Mouse (Mus musculus) embryonic stem cell, embryonic (primary cell): ENCODE data around the gene Ndrg4.

Experiments used
- CTCF ChIA-PET, 4 experiments: fragments of 300-600 bp in 2 of 4; fragments of 350-600 bp in 2 of 4; sonication (Branson Sonifier 250); formaldehyde crosslinking; loops; one replicate each; lab custom pipeline; 2022; ENCODE audit warnings: inconsistent platforms in 2 of 4; lab: Charles Lee
- POLR2A ChIA-PET, 4 experiments: fragments of 300-600 bp in 2 of 4; fragments of 350-600 bp in 2 of 4; sonication (Branson Sonifier 250); formaldehyde crosslinking; loops; one replicate each; lab custom pipeline; 2022; ENCODE audit warnings: antibody characterized with exemption in 4 of 4, inconsistent platforms in 1 of 4; lab: Charles Lee

Ndrg4 gene

DNA sequence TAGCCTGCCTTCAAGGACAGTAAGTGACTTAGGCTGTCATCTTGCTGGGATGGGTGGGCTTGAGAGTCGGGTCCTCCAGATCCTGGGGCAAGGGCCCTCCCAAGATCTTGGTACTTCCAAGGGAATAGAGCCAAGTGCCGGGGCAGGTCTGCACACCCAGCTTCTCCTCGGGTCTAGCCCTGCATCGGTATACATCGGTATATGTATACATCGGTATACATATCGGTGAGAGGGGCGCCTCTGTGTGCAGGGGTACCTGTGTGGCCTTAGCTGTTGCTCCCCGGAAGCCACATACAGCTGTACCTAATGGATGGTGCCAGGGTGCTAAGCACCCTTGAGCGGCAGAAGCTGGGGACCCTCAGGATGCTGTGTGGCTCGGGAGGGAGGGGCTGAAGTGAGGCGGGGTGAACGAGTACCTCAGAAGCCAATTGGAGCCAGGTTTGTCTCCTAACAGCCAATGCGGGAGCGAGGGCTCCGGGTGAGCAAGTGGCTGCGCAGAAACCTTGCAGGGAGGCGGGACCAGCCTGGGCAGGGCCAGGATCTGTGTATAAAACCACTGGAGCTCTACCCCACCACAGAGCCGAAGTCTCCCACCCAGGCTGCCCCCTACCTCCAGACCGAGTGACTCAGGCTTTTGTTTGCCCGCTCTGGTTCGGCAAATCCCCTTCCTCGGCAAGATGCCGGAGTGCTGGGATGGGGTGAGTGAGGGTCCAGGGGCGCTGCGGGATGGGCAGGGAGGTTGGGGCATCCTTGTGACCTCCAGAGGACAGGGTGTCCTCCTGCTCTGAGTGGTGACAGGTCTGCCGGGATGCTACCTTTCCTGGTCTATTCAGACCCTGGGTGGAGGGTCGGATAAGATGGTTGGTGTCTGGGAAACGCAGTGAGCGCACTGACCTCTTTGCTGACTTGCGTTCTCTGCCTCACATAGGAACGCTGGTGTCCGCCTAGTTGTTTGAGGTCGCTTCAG lies 26.0 kb downstream of the Ndrg4 start:
- ChIA-PET POLR2A (interaction anchor here (0.5 to 5.3 kb wide), 38 partner anchors 8 to 779 kb away, joined by 3 to 31 read pairs (median 4); partner anchors contain the start of genes Setd6 (in 3 of the 4), Cnot1 (in 2 of the 4), Sap18b (in 2 of the 4) and Slc38a7 (in 2 of the 4)), CTCF (interaction anchor here (0.7 to 2.8 kb wide), 22 partner anchors 8 to 450 kb away, joined by 3 to 11 read pairs (median 3); partner anchors contain the start of genes Setd6 (in 1 of the 4), Usb1 (in 1 of the 4) and Zfp319 (in 1 of the 4))

DNA sequence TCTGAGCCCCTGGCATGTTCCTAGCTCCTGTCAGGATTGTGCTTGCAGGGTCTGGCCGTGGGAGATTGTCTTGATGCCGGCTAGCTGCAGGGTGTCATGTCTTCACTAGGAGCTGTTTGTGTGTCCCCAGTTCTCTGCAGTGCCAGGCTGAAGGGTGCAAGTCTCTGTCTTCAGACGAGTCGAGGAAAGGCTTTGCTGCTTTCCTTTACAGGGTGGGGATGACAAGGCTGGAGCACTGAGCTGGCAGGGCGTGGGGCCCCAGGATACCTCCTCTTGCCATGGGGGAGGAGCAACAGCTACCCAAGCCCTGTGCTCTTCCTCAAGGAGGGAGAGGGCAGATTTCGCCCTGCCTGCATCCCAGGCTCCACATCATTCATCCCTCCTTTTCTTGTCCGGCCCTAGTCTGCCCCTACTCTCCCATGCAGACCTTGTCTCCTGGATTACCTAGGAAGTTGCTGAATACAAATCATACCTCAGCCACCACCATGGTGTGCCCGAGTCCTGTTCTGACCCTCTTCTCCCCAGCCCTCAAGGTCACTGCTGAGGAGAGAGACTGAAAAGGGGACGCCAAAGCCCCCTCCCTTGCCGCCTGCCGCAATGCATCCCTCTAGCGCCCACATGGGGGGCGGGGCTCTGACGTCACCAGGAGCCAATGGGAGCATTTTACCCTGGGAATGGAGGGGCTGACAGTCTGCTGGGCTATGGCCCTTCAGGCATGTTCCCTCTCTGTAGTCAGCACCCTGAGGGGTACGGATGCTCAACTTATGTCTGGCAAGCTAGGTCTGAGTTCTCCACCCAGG lies 26.9 kb downstream of the Ndrg4 start:
- CTCF ChIA-PET, result interaction anchor here (0.6 to 2.8 kb wide), 13 partner anchors 8 to 449 kb away, joined by 3 to 11 read pairs (median 4); partner anchors contain the start of genes Setd6 (in 1 of the 4), Usb1 (in 1 of the 4) and Zfp319 (in 1 of the 4)
- POLR2A ChIA-PET, result interaction anchor here (0.5 to 5.3 kb wide), 26 partner anchors 8 to 780 kb away, joined by 3 to 31 read pairs (median 4); partner anchors contain the start of genes Setd6 (in 3 of the 4), Slc38a7 (in 2 of the 4), Cnot1 (in 1 of the 4) and Usb1 (in 1 of the 4)

DNA sequence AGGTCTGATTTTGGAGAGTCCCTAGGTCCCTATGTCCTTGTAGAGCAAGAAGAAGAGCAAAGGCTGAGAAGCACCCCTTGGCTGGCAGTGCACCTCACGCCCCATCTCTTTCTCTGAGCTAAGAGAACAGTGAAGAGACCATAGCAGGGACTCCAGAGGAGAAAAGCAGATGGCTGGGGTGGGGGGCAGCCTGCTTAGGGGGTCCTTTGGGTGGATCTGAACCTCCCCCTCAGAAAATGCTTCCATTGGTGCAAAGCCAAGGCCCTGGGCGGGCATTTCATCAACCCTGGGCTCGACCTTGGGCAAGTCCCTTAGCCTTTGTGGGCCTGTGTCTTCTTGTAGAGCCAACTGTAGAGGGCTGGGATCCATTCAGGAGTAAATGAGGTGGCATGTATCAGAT lies 27.8 kb downstream of the Ndrg4 start:
- POLR2A ChIA-PET, result interaction anchor here in 2 of 4 experiments (0.8 to 4.6 kb wide), 3 partner anchors 9 to 13 kb away, joined by 3 to 31 read pairs (median 7); partner anchors contain the start of gene Setd6 (in 2 of the 2)
- CTCF ChIA-PET, result interaction anchor here in 1 of 4 experiments (0.6 kb wide), 1 partner anchor 126 kb away, joined by 3 read pairs; no protein-coding TSS in a partner anchor

DNA sequence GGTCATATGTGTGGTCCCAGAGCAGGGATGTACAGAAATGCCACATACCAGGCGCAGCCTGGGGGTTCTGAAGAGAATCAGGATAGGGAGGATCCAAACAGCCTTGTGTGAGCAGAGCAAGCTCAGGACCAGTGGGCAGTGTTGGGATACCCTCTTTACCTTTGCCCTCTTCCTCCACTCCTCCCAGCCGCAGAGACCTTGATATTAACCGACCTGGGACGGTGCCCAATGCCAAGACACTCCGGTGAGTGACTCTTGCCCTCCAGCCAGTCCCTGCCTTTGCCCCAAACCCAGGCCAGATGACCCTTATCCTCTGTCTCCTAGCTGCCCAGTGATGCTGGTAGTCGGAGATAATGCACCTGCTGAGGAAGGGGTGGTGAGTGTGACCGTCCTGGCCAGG lies 32.8 kb downstream of the Ndrg4 start:
- ChIA-PET POLR2A (interaction anchor here in 2 of 4 experiments (0.6 to 2.6 kb wide), 10 partner anchors 8 to 880 kb away, joined by 3 to 15 read pairs (median 4); no protein-coding TSS in a partner anchor), CTCF (interaction anchor here in 3 of 4 experiments (1.5 to 4.8 kb wide), 4 partner anchors 12 to 206 kb away, joined by 8 to 22 read pairs (median 14); no protein-coding TSS in a partner anchor)

DNA sequence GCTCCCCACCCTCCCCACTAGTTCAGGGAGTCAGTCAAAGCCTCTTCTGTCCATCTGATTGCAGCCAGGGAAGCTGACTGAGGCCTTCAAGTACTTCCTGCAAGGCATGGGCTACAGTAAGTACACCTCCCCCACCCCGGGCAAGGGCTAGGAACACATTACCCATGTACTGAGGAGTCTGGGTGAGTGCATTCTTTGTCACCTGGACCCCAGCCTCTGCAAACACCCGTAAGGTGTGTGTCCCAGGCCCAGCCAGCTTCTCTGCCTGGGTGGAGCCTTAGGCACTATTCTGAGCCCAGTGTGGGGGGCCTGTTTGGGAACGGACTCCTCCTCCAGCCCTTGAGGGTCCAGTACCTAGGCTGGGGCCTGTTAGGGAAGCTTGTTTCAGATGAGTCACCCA lies 34.2 kb downstream of the Ndrg4 start:
- ChIA-PET POLR2A (interaction anchor here in 3 of 4 experiments (0.5 to 3.0 kb wide), 6 partner anchors 9 to 176 kb away, joined by 3 to 17 read pairs (median 6); no protein-coding TSS in a partner anchor), CTCF (interaction anchor here in 2 of 4 experiments (0.7 to 4.8 kb wide), 4 partner anchors 13 to 112 kb away, joined by 3 to 22 read pairs (median 9); no protein-coding TSS in a partner anchor)

DNA sequence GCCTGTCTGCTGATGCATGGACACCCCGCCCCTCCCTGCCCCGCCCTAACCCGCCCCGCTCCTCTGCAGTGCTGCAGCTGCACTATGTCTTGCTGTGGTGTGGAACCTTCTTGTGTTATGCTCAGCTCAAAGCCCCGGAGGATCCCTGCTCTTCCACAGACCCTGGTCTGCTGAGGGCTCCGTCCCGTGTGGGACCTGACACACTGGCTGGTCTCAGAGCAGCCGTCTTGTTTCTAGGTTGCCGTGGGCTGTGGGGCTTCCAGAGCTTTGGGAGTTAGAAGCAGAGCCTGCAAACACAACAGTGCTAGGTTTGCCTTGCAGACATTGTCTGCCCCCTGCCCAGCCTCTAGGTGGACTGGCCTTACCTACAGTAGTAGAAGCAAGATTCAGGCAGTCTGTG lies 35.6 kb downstream of the Ndrg4 start:
- POLR2A ChIA-PET, result interaction anchor here in 2 of 4 experiments (0.8 to 3.0 kb wide), 6 partner anchors 10 to 123 kb away, joined by 3 to 15 read pairs (median 4); no protein-coding TSS in a partner anchor
- CTCF ChIA-PET, result interaction anchor here in 3 of 4 experiments (1.0 to 2.0 kb wide), 7 partner anchors 10 to 111 kb away, joined by 3 to 8 read pairs (median 5); no protein-coding TSS in a partner anchor

DNA sequence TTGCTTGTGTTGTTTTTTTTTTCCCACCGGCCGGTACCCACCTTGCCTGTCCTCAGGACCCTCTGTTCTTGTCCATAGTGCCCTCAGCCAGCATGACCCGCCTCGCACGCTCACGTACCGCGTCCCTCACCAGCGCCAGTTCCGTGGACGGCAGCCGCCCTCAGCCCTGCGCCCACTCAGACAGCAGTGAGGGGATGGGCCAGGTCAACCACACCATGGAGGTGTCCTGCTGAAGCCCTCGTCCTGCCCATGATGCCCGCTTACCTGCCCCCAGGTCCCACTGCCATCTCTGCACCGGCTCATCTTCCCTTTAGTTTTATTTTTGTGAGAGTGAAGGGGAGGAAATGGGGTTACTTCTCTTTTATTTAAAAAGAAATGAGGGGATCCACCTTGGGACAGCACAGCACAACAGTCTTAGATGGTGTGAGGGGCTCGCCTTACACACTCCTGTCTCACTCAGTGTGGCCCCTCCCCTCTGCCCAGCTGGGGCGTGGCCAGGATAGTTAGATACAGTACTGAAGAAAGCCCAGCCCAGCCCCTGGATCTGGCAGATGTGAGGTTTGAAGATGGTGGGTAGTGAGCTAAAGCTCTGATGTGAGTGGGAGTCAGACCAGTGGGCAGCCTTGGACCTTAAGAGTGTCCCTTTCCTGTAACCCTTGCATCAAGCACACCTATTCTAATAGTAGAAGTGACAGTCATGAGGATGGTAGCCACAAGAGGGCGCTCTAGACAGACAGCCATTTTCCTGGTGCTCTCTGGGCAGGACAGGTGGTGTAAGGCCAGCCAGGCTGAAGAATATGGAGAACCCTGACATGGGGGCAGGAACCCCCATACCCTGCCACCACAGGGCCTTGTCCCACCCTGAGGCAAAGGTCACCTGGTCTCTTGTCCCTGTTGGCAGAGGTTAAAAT lies 36.6 kb downstream of the Ndrg4 start:
- POLR2A ChIA-PET, result interaction anchor here in 3 of 4 experiments (0.6 to 3.0 kb wide), 11 partner anchors 10 to 191 kb away, joined by 3 to 15 read pairs (median 3); no protein-coding TSS in a partner anchor
- CTCF ChIA-PET, result interaction anchor here in 3 of 4 experiments (0.6 to 2.0 kb wide), 17 partner anchors 9 to 1425 kb away, joined by 3 to 11 read pairs (median 5); partner anchors contain the start of genes Got2 (in 1 of the 3) and Sap18b (in 1 of the 3)

DNA sequence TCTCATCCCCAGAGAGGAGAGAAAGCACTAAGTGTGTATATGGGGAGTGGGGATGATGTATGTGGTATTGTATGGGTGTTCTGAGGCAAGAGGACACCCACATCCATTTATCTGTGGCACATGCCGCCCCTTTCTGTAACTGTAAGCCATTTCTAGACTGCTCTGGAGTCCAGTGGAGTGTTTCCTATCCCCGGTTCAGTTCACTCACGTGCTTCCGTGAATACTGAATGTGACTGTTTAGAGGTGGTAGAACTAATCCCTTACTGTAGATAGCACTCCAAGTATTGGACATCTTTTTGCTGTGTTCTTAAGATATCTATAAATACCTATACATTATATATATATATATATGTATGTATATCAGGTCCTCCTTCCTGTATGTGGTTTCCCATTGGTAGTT lies 37.6 kb downstream of the Ndrg4 start:
- ChIA-PET CTCF (interaction anchor here in 2 of 4 experiments (0.5 to 1.8 kb wide), 7 partner anchors 12 to 269 kb away, joined by 3 to 11 read pairs (median 5); partner anchors contain the start of gene Sap18b (in 1 of the 2)), POLR2A (interaction anchor here in 2 of 4 experiments (1.1 to 1.7 kb wide), 4 partner anchors 10 to 115 kb away, joined by 3 to 11 read pairs (median 5); no protein-coding TSS in a partner anchor)

DNA sequence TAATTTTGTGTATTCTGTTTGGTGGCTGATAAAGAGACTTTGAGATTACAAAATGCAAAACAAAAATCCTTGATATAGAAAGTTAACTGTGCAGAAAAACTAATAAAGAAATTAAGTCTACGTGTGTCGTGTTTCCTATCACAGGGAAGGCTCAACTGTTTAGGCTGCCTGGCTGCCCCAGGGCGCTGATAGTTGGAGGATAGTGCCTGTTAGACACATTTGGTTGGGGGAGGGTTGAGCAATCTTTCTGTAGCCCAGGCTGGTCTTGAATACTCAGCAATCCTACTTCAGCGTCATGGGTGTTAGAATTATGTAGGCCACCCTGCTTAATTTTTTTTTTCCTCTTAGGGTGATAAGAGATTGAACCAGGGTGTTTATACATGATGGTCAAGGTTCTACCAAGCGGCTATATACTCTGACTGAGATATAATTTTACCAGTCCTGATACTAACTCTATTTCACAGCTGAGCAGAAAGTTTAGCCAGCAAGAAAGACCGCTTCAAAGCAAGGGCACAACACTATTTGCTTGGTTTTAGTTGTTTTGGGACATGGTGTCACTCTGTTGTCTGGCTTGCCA lies 38.1 kb downstream of the Ndrg4 start:
- ChIA-PET POLR2A (interaction anchor here in 3 of 4 experiments (1.0 to 6.4 kb wide), 28 partner anchors 10 to 187 kb away, joined by 3 to 94 read pairs (median 4); partner anchors contain the start of gene Slc38a7 (in 2 of the 3)), CTCF (interaction anchor here in 3 of 4 experiments (0.6 to 1.5 kb wide), 6 partner anchors 12 to 648 kb away, joined by 3 to 11 read pairs (median 3); no protein-coding TSS in a partner anchor)

DNA sequence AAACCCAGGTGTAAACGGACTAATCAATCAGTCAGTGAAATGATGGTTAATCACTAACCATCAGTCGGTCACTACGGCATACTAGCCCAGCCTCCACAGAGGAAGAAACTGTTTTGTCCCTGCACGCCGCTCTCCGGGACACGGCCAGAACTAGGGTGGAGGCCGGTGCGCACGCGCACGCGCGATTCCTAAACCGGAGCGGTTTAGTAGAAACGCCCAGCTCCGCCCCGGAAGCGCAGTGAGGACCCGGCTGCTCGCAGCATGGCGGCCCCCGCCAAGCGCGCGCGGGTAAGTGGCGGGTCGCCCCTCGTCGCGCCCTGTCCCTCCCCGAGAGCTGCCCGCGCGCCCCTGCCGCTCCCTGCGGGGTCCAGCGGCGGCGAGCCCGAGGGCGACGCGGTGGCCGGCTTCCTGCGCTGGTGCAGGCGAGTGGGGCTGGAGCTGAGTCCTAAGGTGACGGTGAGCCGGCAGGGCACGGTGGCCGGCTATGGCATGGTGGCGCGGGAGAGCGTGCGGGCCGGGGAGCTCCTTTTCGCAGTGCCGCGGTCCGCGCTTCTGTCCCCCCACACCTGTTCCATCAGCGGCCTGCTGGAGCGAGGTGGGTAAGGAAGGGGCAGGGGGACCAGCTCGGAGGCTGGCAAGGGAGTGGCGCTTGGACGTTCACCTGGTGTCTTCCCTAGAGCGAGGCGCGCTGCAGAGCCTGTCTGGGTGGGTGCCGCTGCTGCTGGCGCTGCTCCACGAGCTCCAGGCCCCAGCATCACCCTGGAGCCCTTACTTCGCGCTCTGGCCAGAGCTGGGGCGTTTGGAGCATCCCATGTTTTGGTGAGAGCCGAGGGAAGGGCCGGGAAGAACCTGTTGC lies 39.1 kb downstream of the Ndrg4 start, which contains the start of gene Setd6:
Gene Setd6, plus strand, starts transcription at position 206 of the 856 bp plus-strand sequence.
- POLR2A ChIA-PET, result interaction anchor here (0.6 to 6.4 kb wide), 54 partner anchors 9 to 649 kb away, joined by 3 to 94 read pairs (median 4); partner anchors contain the start of genes Slc38a7 (in 2 of the 4), Cnot1 (in 1 of the 4) and Ndrg4 (in 1 of the 4)
- CTCF ChIA-PET, result interaction anchor here in 3 of 4 experiments (0.6 to 1.6 kb wide), 14 partner anchors 13 to 227 kb away, joined by 3 to 9 read pairs (median 3); no protein-coding TSS in a partner anchor

DNA sequence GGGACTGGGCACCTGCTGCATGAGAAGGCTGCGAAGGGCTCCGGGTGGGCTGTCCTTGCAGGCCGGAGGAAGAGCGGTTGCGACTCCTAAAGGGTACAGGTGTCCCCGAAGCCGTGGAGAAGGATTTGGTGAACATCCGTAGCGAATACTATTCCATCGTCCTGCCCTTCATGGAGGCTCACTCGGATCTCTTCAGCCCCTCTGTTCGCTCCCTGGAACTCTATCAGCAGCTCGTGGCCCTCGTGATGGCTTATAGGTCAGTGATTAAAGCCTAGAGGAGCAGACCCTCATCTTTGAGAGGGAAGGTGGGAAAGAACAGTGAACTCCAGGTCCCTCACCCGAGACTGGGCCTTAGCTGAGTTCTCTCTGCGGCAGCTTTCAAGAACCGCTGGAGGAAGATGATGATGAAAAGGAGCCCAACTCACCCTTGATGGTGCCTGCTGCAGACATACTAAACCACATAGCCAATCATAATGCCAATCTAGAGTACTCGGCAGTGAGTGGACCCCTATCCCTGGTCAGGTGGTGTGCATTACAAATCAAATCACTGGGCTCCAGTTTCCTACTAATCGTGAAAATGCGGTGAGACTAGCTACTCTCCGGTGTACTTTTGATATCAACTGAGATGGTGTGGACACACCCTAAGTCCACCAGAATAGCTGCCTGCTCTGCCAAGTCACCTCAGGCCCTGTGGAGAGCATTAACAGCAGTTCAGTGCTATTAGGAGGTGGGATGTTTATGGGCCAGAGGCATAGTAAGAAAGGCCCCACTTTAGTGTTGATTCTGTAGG lies 40.0 kb downstream of the Ndrg4 start:
- CTCF ChIA-PET, result interaction anchor here in 3 of 4 experiments (0.6 to 1.6 kb wide), 11 partner anchors 14 to 228 kb away, joined by 3 to 9 read pairs (median 3); no protein-coding TSS in a partner anchor
- POLR2A ChIA-PET, result interaction anchor here (0.6 to 6.4 kb wide), 61 partner anchors 8 to 649 kb away, joined by 3 to 94 read pairs (median 4); partner anchors contain the start of genes Slc38a7 (in 2 of the 4), Cnot1 (in 1 of the 4), Ndrg4 (in 1 of the 4) and Sap18b (in 1 of the 4)

DNA sequence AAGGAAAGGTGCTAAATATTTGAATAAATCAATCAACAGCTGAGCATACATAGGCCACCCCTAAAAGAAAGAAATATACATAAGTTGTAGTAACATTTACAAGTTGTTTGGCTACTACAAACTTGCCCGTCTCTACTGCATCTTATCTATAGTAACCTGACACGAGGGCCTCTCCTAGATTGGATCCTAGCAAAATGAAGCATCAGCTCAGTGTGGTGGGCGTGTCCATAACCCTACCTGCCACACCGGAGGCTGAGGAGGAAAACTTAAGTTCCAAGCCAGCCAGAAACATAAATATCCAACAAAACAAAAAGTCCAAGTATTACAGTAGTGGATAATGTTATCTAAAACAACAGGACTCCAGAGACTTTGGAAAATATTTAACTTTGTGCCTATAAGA lies 50.8 kb downstream of the Ndrg4 start:
- POLR2A ChIA-PET, result interaction anchor here in 2 of 4 experiments (1.4 to 20.1 kb wide), 2 partner anchors 11 to 17 kb away, joined by 3 to 236 read pairs; no protein-coding TSS in a partner anchor
- CTCF ChIA-PET, result no interaction called here

DNA sequence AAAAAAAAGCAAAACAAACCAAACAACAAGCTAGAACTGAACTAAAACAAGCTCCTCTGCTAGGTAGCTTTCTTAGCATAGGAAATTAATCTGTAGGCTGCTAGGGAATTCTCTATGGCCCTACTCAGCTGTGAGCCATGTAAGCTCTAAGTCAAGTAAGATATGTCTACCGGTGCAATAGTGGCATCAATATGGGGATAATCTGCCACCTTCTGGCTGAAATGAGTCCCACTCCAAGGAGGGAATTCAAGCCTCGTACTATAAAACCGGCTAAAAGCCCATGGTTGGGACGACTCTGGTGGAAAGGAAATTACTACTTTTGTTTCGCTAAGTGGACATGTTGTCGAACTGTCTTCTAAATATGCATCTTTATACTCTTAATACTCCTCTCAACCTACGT lies 61.8 kb downstream of the Ndrg4 start:
- ChIA-PET POLR2A (interaction anchor here (0.6 to 20.1 kb wide), 16 partner anchors 6 to 97 kb away, joined by 3 to 236 read pairs (median 3); partner anchors contain the start of gene Setd6 (in 1 of the 4)), CTCF (interaction anchor here in 3 of 4 experiments (0.6 to 1.7 kb wide), 12 partner anchors 9 to 365 kb away, joined by 3 to 9 read pairs (median 4); partner anchors contain the start of gene Setd6 (in 1 of the 3))
